Mouse (Mus musculus) cerebellum, postnatal 14 days (tissue): ENCODE data around the gene Spem2.

ENCODE experiments used
- DNase-seq, 2 experiments: peaks; one replicate each; pipeline ENCODE4 v3.0.0; 2021; ENCODE audit warnings: mixed read lengths in 2 of 2

The Spem2 gene

DNA sequence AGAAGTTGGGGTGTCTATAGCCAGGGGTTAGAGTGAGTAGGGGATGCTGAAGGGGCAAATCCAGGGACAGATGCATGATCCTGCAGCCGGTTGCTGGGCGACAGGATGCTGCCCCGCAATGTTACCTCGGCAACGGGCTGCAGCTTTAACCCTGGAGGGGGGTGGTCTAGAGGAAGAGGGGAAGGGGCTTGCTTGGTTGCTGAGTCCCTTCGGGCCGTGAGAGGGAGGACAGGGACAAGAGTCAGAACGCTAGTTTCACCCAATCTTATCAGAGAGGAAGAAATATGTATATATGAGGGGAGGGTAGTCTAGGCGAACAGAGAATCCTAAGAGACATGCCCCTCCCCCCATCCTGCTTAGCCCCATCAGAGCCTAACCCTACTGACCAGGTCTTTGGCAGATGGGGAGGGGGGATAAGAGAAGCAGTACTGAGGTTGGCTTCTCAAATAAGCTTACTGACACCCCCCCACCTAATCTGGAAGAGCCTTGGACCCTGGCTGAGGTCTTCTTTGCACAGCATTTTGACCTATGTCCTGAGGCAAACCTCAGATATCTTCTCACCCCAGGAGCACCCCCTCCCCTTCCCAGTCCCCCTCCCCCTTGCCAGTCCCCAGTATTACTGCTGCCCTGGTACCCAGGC, 17.2 kb upstream of the Spem2 start:
- peak in 1 of 2 experiments; percentile 37 for DNase-seq

DNA sequence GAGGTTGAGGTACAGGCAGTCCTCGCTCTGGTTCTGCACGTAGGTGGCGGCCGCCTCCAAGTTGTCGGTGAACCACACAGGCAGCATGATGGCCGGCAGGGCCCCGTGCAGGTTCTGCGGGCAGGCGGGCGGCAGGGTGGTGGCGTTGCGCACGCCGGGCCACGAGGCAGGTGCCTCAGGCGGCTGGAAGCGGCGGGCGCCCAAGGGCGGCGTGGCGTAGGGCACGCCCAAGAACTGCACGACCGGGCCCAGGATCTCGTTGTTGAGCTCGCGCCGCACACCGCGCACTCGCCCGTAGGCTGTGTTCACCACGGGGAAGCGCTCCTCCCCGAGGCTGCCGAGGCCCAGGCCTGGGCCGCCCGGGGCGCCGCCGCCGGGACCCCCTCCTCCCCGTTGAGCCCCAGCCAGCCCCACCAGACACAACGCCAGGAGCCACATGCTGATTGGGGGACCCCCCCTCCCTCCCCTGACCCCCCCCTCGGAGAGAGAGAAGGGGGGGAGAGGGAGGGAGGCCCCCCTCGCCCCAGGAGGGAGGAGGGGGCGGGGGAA, 15.8 kb upstream of the Spem2 start:
- DNase-seq: peak in 1 of 2 experiments; percentile 36

DNA sequence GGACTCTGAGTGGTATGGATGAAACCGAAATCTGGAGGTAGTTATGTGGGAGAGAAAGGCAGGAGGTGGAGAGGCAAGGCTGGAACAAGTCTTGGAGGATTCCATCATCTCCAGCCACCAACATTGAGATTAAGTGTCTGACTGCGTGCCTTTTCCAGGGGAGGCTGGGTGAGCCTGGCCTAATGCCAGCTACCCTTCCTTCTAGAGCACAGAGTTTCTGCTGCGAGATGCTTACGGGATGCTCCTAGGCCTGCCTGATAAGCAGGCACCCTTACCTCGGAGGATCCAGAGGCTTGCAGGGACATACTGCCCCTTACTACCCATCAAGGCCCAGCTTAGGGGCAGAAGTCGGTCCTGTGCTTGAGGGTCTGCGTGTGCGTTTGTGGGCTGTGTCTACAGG, 15.3 kb upstream of the Spem2 start:
- DNase-seq: peak in 1 of 2 experiments; percentile 32

DNA sequence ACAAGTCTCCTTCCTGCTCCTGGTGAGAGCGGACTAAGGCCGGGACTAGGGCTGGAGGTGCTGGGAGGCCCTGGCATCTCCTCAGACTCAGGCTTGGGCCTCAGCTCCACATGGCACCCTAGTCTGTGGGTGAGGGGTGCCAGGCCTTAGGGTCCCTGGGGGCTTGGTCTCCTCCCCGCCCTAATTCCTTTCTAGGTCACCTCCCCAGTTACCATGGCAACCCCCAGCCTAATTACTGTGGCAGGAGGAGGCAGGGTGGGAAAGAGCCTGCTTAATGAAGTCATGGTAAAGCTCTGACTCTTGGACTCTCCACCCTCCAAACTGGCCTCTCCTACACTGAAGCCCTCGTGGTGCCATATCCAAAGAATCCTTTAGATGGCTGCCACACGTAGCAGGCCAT, 10.6 kb upstream of the Spem2 start:
- peak in 1 of 2 experiments; percentile 57 for DNase-seq

DNA sequence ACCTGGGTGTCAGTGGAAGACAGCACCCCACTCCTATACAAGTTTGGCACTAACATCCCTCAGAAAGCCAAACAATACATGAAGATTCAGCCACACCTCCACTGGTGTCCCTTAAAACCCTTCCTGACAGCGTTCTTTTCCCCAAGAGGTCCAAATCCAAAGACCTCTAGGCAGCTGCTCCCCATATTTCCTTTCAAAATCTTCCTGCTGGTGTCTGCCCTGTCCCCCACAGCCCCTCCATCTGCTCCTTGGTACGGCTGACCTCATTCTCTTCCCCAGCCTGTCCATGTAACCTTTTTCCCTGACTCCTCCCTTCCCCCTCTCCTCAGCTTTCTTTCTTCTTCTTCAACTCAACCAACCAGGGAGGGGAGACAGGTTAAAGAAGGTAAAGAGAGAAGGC, 5.2 kb upstream of the Spem2 start:
- DNase-seq: peak in 1 of 2 experiments; percentile 46

DNA sequence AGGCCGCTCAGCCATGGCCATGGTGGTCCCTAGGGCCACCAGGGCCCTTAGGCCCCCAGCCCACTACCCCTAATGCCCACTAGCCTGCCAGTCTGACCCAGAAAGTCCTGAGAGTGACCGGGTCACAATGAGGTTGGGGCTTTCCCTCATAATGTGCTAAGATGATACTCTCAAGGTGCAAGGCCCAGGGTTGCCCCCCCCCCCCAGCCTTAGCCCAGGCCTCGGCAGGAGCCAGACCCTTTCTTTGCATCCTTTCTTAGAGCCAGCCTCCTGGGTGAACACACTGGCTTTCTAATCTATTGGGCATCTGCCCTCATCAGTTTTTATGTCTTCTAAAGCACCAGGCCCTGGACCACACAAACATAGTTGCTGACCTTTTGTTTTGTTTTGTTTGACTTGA, 3.8 kb upstream of the Spem2 start, which contains the start of gene Spem1:
Spem1 (minus strand) TSS at position 101 of the 400 bp plus-strand sequence.
- no peak for DNase-seq

DNA sequence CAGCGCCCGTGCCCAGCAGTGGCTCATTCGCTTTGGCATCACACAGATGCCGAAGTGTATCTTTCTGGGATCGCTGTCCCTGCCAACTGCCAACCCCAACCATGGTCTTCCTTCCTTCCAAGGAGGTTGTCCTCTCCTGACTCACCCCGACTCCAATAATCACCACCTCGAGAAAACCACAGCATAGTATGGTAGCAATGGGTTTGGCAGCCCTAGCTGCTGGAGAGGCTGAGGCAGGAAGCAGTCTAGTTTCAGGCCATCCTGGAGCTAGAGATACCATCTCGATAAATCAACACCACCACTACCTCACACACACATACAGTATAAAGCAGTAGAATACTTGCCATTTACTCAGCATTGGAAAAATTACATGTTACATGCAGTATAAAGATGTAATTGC, 606 bp upstream of the Spem2 start:
- DNase-seq: no peak

DNA sequence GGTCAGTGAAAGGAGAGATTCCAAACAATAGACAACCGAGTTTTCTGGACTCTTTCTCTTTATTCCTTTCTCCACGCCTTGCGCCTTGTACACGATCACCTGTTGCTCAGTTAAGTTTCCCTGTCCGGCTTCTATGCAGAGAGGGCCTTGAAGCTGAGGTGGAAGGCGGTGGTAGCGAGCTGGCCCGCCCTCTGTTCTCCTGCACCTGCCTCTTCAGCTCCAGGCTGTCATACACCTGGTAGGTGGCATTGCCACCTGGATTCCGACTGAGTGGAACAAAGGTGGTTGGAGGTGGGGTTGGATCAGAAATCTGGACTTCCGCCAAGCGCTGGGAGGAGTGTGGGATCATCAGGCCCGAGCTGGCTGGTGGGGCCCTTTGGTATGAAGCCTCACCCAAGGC, 1.7 kb downstream of the Spem2 start:
- DNase-seq: no peak

DNA sequence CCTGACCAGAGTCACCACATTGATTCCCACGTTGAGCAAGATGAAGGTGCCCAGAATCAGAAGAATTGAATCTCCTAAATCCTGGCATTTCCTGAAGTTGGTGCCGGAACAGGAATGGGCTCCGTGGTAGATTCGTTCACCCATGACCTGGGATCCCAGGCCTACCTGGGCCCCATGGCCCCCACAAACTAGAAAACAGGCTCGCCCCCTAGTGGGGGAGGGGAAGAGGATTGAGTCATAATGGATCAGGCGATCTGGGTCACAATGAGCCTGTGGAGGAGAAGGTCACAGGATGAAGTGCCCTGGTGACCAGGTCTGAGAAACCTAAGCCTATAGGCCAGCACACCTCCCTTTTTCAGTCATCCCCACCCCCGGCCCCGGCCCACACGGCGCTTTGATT, 3.1 kb downstream of the Spem2 start, which contains the start of gene Gm39566:
Gm39566 (minus strand) TSS at position 144 of the 400 bp plus-strand sequence.
- DNase-seq: no peak

DNA sequence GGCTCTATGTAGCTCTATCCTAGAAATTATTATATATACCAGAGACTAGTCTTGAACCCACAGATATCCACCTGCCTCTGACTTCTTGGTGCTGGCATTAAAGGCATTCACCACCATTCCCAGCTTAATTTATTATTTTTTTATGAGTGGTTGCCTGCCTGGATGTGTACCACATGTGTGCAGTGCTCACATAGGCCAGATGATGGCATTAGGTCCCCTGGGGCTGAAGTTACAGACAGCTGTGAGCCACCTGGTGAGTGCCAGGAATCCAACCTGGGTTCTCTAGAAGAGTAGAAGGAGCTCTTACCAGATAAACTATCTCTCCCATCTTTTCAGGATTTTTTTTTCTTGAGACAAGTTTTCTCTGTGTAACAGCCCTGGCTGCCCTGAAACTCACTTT, 8.0 kb downstream of the Spem2 start:
- no peak for DNase-seq

DNA sequence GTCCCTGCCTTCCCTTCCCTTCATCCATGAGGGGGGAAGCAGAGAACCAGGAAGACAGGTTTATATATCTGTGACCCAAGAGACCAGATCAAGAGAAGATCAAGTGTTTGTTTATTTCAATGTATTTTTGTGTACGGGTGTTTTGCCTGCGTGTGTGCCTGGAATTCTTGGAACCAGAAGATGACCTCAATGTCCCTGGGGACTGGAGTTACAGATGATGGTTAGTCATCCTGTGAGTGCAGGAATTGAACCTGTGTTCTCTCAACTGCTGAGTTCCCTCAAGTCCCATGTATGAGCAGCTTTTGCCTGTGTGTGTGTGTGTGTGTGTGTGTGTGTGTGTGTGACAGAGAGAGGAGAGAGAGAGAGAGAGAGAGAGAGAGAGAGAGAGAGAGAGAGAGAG, 10.6 kb downstream of the Spem2 start:
- no peak for DNase-seq

DNA sequence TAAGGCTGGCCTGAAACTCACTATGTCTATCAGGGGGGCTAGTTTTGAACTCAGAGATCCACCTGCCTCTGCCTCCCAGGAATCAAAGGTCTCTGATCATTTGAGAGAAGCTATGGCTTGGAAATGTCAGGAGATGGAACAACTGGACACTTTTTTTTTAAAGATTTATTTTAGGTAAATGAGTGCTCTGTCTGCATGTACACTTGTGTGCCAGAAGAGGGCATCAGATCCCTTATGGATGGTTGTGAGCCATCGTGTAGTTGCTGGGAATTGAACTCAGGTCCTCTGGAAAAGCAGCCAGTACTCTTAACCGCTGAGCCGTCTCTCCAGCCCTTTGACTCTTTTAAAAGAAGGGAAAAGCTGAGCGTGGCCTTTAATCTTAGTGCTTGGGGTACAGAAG, 11.9 kb downstream of the Spem2 start:
- no peak for DNase-seq

DNA sequence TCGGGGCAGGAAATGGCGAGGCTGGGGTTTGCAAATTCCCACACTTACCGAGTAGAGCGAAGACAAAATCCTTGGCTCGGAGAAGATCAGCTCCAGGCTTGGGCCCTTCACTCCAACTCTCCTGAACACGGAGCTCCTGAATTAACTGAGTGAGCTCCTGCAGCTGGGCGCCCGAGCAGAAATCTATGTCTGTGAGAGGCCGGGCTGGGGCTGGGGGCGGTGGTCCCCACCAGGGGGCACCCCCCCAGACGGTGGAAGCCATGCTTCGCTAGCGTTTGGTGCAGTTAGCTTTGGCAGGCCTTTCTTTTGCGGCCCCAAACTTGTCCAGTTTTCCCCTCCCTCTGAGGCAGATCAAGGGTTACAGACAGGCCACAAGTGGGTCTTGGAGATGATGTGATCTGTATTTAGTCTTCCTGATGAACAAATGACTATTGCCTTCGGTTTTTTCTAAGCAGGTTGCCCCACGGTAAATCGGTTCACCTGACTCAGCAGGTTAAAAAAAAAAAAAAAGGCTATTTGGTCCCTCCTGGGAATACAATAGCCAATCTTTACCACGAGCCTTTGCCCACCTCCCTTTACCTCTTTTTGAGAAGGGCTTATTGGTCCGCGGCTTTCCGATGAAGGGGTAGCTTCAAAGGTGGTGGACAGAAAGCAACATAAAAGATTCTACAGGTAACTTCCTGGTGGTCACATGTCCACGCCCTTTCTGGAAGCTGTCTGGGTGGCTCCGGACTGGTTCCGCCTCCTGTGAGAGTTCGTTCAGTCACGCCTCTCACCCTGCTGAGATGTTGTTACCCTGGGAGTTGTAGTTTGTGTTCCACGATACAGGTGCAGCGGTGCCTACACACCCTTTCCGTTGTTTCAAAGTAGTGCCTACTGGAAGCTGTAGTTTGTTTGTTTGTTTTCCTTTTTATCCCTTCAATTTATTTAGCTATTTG, 13.0 kb downstream of the Spem2 start, which contains the start of gene Tmem102:
Tmem102 (minus strand) TSS at position 653 of the 938 bp plus-strand sequence.
- no peak for DNase-seq

DNA sequence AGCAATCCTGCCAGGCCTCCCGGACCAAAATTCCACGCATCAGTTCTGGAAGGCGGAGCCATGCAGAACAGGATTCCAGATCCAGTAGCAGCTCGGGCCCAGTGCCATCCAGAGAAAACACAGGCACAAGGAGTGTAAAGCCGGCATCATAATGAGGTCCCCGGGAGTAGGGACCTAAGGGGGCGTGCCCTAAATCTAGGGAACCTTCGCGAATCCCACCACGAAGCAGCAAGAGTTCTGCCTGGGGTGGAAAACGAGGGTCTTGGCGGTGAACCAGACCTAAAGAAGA, 13.7 kb downstream of the Spem2 start:
- DNase-seq: peak in 1 of 2 experiments; percentile 49

DNA sequence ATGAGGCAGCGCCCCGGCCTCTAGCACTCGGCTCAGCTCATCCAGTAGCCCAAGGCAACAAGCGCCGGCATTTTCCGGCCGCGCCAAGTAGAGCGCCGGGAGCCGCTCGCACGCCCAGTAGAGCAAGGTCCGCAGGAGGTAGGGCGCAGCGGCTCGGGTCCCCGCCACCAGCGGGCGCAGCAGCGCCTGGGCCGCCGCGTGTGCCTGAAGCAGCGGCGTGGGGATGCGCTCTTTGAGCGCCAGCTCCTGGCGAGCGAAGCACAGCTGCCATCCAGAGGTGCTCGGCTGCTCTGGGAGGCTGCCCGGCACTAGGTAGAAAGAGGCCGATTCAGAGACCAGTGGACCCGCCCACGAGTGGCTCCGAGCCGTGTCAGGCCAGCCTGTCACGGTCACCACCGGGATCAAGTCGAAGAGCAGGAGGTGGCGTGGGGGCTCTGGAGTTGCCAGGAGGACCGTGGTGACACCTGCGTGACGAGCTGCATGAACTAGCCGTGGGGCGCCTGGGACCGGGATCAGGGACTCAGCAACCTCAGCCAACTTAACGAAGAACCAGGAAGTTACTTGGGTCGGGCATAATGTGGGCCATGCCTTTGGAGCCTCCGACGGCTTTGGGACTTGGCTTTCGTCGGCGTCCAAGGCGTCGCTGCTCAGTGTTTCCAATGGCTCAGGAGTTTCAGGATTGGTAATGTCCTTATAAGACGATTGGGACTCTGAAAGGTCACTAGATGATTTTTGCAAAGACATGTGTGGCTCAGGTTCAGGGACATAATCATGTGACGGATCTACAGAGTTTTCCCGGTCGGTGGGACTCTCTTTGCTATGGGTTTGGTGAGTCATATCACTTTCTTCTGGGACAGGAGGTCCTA, 14.2 kb downstream of the Spem2 start:
- peak in 1 of 2 experiments; percentile 65 for DNase-seq

DNA sequence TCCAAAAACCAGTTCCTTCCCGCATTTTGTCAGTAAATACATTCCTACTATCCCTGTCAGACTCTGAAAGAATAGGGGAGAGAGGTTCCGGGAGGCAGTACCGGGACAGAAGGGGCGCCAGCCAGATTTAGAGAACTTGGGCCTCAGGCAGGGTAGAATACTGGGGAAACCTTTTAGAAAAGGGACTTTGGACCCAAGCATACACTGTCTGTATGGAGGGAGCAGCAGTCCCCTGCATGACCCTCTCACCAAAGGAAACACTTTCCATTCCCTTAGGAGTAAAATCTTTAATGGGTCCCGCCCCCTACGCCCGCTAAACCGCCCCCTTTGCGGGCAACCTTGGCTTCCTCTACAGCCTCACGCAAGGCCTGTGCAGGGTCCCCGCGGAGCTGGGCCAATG, 14.9 kb downstream of the Spem2 start:
- no peak for DNase-seq

DNA sequence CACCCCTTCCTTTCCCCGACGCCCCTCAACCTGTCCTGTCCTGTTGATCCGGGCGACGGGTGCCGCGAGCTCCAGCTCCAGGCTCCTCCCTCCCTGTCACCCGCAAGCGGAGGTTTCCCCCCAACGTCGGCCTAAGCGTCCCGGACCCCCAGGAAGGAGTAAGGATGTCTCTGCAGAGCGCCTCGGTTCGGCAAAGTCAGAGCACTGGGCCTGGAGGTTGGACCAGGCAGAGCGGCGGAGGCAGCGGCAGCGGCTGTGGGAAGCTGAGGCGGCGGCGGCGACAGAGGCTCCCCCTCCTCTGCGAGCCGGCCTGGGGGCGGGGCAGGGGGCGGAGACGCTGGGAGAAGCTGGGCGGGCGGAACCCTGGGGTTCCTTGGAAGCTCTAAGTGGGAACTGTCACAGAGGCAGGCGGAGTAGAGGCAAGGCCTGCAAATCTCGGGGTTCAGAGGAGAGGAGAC, 15.6 kb downstream of the Spem2 start:
- DNase-seq: peak; percentile 84 to 85

DNA sequence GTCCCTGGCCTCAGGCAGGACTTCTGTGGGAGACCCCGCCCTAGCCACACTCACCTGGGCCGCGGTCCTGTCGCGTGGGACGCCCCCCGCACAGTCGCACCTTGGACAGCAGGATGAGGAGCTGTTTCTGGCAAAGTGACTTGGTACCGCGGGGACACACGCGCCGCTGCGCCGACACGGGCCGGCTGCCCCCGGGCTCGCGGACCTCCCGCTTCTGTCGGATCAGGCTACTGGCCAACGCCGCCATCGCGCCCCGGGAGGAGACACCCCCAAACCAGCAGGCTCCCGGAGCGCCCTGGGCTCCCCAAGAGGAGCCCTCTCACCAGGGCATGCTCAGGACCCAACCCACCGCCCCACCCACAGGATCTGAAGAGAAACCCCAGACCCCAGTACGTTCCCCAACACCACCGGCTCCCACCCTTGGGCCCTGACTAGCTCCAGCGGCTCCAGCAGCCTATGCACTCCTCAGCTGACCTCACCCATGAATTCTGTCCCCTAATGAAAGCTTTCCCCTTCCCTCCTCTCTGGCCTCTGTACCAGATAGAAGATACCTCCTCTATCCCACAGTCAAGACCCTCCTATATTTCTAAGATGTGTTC, 16.8 kb downstream of the Spem2 start, which contains the start of gene Fgf11:
Fgf11 (minus strand) TSS at position 479 of the 599 bp plus-strand sequence.
- peak in 1 of 2 experiments; percentile 30 for DNase-seq

DNA sequence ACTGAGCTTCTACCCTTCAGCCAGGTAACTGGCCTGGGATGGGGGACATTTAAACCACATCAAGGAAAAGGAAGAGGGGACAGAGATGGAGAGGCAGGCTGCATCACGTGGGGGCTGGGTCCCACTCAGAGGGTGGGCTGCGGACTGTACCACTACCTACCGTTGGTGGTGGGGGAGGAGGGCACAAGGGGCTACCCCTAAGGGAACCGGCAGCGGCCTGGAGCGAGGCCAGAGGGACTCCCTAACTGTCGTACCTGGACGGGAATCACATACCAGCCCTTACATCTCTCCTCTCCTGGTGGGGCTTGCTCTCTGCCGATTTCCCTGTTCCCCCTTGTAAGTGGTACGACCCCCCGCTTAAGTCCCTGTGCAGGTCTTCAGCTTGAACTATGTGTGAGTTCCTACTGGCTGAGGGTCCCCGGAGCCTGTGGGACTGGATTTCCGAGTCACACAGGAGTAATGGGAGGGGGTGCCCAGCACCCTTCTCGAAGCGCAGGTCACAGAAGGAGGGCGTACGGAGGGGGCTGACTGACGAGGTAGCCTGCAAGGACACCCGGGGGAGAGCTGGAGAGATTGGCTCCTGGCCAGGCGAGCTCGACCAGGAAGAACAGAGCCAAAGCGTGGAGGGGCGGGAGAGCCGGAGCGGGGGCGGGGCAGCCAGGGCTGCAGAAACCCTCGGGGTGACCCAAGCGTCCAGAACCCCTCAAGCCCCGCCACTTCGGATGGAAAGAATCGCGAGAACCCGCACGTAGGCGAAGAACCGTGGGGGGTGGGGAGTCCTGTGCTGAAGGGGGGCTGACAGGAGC, 17.7 kb downstream of the Spem2 start:
- peak; percentile 69 to 84 for DNase-seq

DNA sequence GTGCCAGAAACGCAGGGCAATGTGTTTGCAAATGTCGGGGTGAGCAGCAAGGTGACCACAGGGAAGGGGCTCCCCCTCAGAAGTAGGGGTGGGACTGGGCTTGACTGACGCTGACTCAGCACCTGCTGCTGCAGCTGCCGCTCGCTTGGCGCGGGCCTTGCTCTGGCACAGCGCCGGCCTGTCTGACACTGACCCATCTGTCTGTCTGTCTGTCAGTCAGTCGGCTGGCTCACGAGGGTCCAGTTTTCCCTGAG, 18.2 kb downstream of the Spem2 start:
- DNase-seq: peak; percentile 71 to 85

DNA sequence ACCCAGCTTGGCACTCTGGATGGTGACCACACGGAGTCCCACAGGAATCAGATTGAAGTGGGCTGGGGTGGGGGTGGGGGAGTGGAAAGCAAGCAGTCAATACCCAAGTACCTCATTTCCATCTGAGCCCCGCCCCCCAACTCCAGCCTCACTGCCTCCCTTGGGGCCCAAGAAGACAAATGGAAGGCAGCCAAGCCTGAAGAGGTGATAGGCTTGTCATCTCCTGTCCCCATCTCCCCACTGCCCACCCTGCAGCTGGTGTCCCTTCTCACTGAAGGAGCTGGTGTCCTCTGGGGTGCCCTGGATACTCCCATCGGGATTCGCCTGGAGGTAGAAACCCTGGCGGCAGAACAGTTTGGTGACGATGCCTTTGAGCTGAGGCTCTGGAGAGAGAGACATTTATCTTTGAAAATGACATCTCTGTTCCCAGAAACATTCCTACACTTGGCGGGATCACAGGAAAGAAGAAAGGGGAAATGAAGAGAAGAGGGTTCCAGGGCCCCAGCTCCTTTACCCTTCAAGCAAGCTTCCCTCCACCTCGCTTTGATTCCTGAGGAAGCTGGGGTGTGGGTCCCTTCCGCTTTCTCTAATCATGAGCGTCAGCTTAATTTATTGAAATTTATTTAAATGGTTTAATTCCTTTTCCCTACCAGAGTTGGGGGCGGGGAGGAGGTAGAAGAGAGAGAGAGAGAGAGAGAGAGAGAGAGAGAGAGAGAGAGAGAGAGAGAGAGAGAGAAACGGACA, 18.7 kb downstream of the Spem2 start:
- peak in 1 of 2 experiments; percentile 57 for DNase-seq
